Mouse (Mus musculus) C2C12 (cell line): ENCODE results near the gene Hist1h1a. TPM values are rescaled to one million over a fixed set of nuclear protein-coding genes. Genes with fewer than 3 reads are reported as not detected.

ENCODE experiments used
- H3K27me3 ChIP-seq: one replicate; pipeline ENCODE4 v1.6.1; 2011; ENCODE audit not compliant: control insufficient read depth, insufficient read depth, insufficient read length
- H3K36me3 ChIP-seq: one replicate; pipeline ENCODE4 v1.6.1; 2011; ENCODE audit not compliant: control insufficient read depth, insufficient read depth
- H3K4me3 ChIP-seq: one replicate; pipeline ENCODE4 v1.5.1; 2011; ENCODE audit warnings: mild to moderate bottlenecking, control low read depth; ENCODE audit not compliant: poor library complexity, insufficient read depth, severe bottlenecking
- H3K79me2 ChIP-seq: one replicate; pipeline ENCODE4 v1.6.1; 2011; ENCODE audit not compliant: control insufficient read depth, insufficient read depth
- H3K79me3 ChIP-seq: one replicate; pipeline ENCODE4 v1.6.1; 2011; ENCODE audit warnings: low read depth, control low read depth
- H3ac ChIP-seq: one replicate; pipeline ENCODE3; 2011; ENCODE audit warnings: low read depth; ENCODE audit not compliant: control insufficient read depth, insufficient read length
- CEBPB ChIP-seq: IDR thresholded peaks from one replicate; pipeline ENCODE4 v1.6.1; 2011; ENCODE audit warnings: low read depth, mild to moderate bottlenecking, control low read depth, moderate library complexity
- CTCF ChIP-seq: IDR thresholded peaks from one replicate; pipeline ENCODE4 v1.5.1; 2011; ENCODE audit not compliant: control insufficient read depth, insufficient read depth, insufficient read length
- FOSL1 ChIP-seq: IDR thresholded peaks from one replicate; pipeline ENCODE4 v1.8.0; 2011; ENCODE audit warnings: mild to moderate bottlenecking, low read length; ENCODE audit not compliant: poor library complexity, insufficient read depth, severe bottlenecking
- MAX ChIP-seq: IDR thresholded peaks from one replicate; pipeline ENCODE4 v1.6.1; 2011; ENCODE audit warnings: mild to moderate bottlenecking, control low read depth
- MYOD1 ChIP-seq: IDR thresholded peaks from one replicate; pipeline ENCODE4 v1.6.1; 2011; ENCODE audit warnings: low read depth; ENCODE audit not compliant: control insufficient read depth, insufficient read length
- MYOG ChIP-seq: IDR thresholded peaks from one replicate; pipeline ENCODE4 v1.6.1; 2011; ENCODE audit not compliant: control insufficient read depth, insufficient read length; ENCODE audit errors: extremely low read depth
- USF1 ChIP-seq: IDR thresholded peaks from one replicate; pipeline ENCODE4 v1.6.1; 2011; ENCODE audit warnings: low read depth, mild to moderate bottlenecking, control low read depth, moderate library complexity
- polyA plus RNA-seq: library from polyadenylated mRNA; unstranded; fragments of >200 nt; fragmentation: generic; extraction: Trizol; gene quantifications from one replicate; pipeline ENCODE4 v1.2.1, GENCODE M21; 2012; ENCODE audit warnings: missing spikeins

Hist1h1a gene
- polyA plus RNA-seq, 1 experiment = 1.5 TPM

- peak overlapping the region; percentile 59 for H3ac ChIP-seq
- H3K79me3 ChIP-seq = no peaks in the 10 kb centered on the region
- TF ChIP-seq CTCF (no peak), USF1 (no peak)
- H3K4me3 ChIP-seq = peak overlapping the region; percentile 7
- H3K79me2 ChIP-seq = no peaks in the 10 kb centered on the region
- H3K36me3 ChIP-seq = no peaks in the 10 kb centered on the region
- H3K27me3 ChIP-seq = no peaks in the 10 kb centered on the region
These were observed 10.7 kb upstream of the Hist1h1a start for GRCm38 (mm10) chr13:23752742-23753172.

- no peaks in the 10 kb centered on the region for H3K36me3 ChIP-seq
- no peaks in the 10 kb centered on the region for H3K79me2 ChIP-seq
- H3K27me3 ChIP-seq = no peaks in the 10 kb centered on the region
- H3K4me3 ChIP-seq = no peak overlapping the region
- H3ac ChIP-seq = peak overlapping the region; percentile 24
- H3K79me3 ChIP-seq = no peaks in the 10 kb centered on the region
- TF ChIP-seq MAX (no peak), MYOG (no peak), CTCF (no peak), MYOD1 (no peak), CEBPB (no peak), USF1 (no peak), FOSL1 (no peak)
These were observed 10.0 kb upstream of the Hist1h1a start for GRCm38 (mm10) chr13:23753314-23754078.

- no peaks in the 10 kb centered on the region for H3K79me3 ChIP-seq
- H3K4me3 ChIP-seq = no peak overlapping the region
- no peak overlapping the region for H3ac ChIP-seq
- H3K36me3 ChIP-seq = no peaks in the 10 kb centered on the region
- H3K27me3 ChIP-seq = no peaks in the 10 kb centered on the region
- no peaks in the 10 kb centered on the region for H3K79me2 ChIP-seq
- TF ChIP-seq CTCF (no peak), USF1 (no peak), MAX (no peak), FOSL1 (no peak), MYOD1 (no peak), MYOG (no peak), CEBPB (no peak)
These were observed 8.5 kb upstream of the Hist1h1a start for GRCm38 (mm10) chr13:23755000-23755399.

- H3K79me3 ChIP-seq = no peaks in the 10 kb centered on the region
- H3ac ChIP-seq = peak within 1 kb of the TSS; percentile 56
- no peak for TF ChIP-seq MYOG
- no peak for TF ChIP-seq MAX
- TF ChIP-seq FOSL1 = no peak
- TF ChIP-seq USF1 = no peak
- TF ChIP-seq CEBPB = no peak
- no peak for TF ChIP-seq MYOD1
- TF ChIP-seq CTCF = no peak
These were observed 6.7 kb upstream of the Hist1h1a start, which contains the start of gene Hist1h4b for GRCm38 (mm10) chr13:23756790-23757189. TSS of gene Hist1h4b (plus strand) at chr13:23757013.

GRCm38 (mm10) chr13:23757211-23757773 lies 6.2 kb upstream of the Hist1h1a start:
- Histone ChIP-seq H3K79me3 (no peaks in the 10 kb centered on the region), H3ac (peak overlapping the region; percentile 56), H3K79me2 (no peaks in the 10 kb centered on the region), H3K36me3 (no peaks in the 10 kb centered on the region), H3K4me3 (no peak overlapping the region), H3K27me3 (no peaks in the 10 kb centered on the region)
- TF ChIP-seq MYOD1 = no peak
- TF ChIP-seq CEBPB = no peak
- TF ChIP-seq MAX = no peak
- no peak for TF ChIP-seq CTCF
- no peak for TF ChIP-seq MYOG
- no peak for TF ChIP-seq USF1
- TF ChIP-seq FOSL1 = no peak

More at GRCm38 (mm10) chr13:23756790-23757189, 6.7 kb upstream of the Hist1h1a start, which contains the start of gene Hist1h4b:
- H3K79me2 ChIP-seq = no peaks in the 10 kb centered on the region
- no peaks in the 10 kb centered on the region for H3K36me3 ChIP-seq
- no peak within 1 kb of the TSS for H3K4me3 ChIP-seq
- no peaks in the 10 kb centered on the region for H3K27me3 ChIP-seq

GRCm38 (mm10) chr13:23757921-23758320 lies 5.5 kb upstream of the Hist1h1a start:
- TF ChIP-seq CEBPB (no peak), USF1 (no peak), MAX (no peak), CTCF (no peak), MYOD1 (no peak), MYOG (no peak)
- no peak overlapping the region for H3ac ChIP-seq
- H3K36me3 ChIP-seq = no peaks in the 10 kb centered on the region
- no peak overlapping the region for H3K4me3 ChIP-seq
- H3K27me3 ChIP-seq = no peaks in the 10 kb centered on the region
- no peaks in the 10 kb centered on the region for H3K79me2 ChIP-seq
- H3K79me3 ChIP-seq = no peaks in the 10 kb centered on the region
